Mouse (Mus musculus) layer of hippocampus, adult 18-20 months (tissue): ENCODE data around the gene Rap1gds1. TPM values are rescaled to one million over a fixed set of nuclear protein-coding genes. Genes with fewer than 3 reads are reported as not detected.
A peak's percentile ranks its signal among the peaks of the same experiment; 100 is the strongest.

Source experiments
- DNase-seq, 2 experiments: peaks; one replicate each; pipeline ENCODE4 v3.0.0; 2022; ENCODE audit warnings: low spot score in 2 of 2
- long read RNA-seq: library from polyadenylated mRNA; stranded (forward); transcript quantifications from one replicate; pipeline ENCODE4 v2.0.0, GENCODE M21; 2021
- total RNA-seq, 2 experiments: library from RNA; stranded (reverse); gene quantifications; 2 replicates each; pipeline ENCODE4 v1.2.3; 2021

Rap1gds1 gene
- 100 to 1,000 TPM; 212 TPM for total RNA-seq
- long read RNA-seq, transcript Rap1gds1-205 (15 exons, 3,598 nt) = minor isoform, 9 of 252 reads
- long read RNA-seq, transcript Rap1gds1-201 (14 exons, 3,383 nt) = major isoform, 137 of 252 reads
- long read RNA-seq, transcript Rap1gds1-202 (15 exons, 3,669 nt) = minor isoform, 45 of 252 reads
- long read RNA-seq, partial matches to known transcripts = 26 of 252 reads
- long read RNA-seq, other reads (novel, unspliced or antisense) = 35 of 252 reads

DNA sequence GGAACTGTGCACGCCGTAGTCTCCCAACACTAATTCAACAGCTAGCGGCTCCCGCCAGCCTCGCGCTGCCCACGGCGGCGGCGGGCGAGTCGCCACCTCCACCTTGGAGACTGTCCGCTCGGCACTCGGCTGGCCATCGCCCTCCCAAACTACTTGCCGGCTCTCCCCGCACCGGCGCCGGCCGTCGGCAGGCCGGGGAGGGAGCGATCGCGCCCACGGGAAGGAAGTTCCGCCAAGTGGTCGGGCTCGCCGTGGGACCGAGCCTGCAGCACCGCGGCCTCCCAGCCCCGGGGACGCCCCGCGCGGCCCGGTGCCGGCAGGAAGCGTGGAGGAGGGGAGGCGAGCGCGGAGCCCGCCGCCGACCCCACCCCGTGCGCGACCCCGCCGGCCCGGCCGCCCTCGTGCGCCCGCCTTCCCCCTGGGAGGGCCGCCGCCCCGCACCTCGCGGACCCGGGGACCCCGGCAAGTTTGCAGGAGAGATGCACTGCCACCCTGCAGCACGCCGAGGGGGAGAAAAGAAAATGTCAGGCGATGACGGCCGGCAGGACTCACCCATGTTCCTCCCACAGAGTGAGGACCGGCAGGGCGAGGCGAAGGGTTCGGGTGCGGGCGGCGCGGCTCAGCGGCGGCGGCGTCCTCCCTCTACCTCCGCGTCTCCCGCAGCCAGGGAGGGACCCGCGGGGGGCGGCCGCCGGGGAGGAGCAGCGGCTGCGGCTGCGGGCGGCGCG is at the start of gene Rap1gds1:
Rap1gds1 (minus strand) TSS at position 718 of the 728 bp plus-strand sequence.
- peak; percentile 56 to 63 for DNase-seq

DNA sequence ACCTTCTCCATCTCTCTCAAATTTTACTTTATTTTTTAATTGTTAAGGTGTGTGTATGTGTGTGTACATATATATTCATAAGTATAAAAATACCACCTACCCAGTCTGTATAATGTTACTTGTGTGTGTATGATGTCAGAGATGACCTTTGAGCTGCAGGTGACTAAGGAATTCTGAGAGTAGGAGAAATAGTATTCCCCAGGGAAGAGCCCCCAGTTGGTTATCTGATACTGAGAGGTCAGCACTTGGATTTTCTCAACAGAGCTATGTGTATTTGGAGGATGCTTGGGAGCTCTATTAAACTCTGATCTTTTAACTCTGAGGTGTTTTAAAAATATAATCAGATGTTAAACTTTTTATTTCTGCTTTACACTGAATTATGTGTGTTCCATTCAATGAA is 43.4 kb upstream of the Rap1gds1 start:
- DNase-seq = no peak

DNA sequence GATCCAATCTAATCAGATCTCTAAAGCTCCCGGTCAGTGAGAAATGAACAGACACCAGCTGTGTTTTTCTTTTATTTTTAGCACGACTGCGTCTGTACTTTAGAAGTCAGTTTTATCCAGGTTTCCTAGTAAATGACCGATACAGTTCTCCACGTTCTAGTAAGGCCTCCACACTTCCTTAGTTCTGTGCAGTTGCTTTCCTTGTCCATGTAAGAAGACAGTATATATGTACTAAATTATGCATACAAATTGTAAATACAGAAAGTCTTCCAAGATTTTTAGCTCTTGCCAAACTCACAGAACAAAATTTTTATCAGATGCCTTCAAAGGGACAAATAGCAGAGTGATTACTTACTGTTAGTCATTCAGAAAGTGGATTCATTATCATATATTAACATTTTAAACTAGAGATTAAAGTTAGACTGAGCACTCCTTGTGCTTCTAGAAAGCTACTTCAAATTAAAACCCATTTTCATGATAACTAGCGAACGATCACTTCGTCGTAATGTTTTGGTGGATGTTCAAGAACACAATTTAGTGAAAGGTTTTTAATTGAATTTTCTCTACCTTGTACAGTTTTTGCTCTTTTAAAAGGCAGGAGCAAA is 41.8 kb upstream of the Rap1gds1 start:
- no peak for DNase-seq

DNA sequence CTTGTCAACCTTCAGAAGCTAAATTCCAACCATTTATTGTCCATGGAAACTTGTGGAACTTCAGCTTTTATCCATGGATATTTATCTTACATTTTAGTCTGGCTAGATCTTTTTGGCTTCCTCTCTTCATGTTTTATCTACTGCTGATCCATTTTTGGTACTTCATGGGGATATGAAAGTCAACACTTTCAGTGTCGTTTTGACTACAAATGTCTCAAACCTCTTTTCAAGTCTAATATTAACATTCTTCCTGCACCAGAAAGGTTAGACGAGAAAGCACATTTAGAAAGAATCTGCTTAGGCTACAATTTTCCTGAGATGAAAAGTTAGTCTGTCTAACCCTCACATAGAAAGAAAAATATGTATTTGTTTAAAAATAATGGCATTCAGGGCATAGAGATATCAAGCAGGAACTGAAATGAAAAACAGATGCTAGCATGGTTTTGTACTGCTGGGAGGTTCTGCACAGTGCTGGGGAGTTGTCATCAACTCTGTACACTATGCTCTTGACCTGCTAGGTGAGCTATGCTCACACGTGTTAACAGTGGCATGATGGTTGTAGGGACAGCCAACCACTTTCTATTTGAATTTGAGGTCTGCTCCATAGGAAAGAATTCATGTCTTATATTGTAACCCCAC is 37.5 kb upstream of the Rap1gds1 start:
- no peak for DNase-seq

DNA sequence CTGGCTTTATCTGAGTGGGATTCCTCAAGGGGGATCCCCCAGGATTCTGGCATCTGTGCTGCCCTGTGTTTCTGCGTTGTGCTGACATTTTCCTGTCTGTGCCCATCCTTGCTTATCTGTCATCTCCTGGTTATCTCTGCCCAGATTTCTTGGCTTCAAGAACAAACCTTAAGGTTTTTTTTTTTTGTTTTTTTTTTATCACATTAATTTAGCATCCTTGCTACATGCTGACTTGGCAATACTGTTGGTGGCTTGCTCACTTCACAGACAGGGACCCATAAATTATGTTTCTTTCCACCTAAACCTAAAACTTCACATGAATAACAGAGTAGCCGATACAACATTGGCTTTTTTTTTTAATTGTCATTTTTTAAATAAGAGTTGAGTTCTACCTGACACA is 36.9 kb upstream of the Rap1gds1 start:
- DNase-seq = no peak

DNA sequence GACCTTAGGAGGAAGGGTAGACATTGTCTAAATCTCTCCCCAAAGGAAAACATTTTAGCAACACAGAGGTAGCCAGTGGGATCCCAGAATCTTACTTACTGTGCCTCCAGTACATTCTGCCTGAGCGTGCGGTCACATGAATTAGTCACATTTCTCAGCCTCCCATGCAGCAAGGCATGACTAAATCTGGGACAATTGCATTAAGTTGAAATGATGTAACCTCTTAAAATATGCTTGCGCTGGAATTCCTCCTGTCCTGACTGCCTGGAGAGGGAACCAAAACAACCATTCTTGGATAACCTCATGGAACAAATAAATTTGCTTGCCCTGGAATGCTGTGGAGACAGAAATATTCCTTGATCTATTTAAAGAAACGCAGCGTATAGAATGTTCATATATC is 33.2 kb upstream of the Rap1gds1 start:
- no peak for DNase-seq

DNA sequence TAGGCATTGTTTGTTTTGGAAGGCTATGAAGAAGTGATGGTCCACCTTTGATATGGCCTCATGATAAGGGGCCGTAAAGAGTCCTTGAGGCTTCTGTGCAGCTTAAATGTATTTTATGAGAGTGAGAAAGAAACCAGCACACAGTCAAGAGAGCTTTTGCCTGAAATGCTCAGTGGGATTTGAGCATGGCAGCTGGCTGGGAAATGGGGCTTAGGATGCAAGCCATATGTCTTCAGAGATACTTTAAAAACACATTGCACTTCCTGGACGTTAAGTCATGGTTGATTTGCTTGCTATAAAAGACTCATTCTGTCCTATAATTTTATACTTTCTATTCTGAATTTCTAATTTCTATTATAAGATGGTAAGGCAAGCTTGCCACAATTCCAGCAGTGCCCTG is 28.9 kb upstream of the Rap1gds1 start:
- peak in 1 of 2 experiments; percentile 47 for DNase-seq

DNA sequence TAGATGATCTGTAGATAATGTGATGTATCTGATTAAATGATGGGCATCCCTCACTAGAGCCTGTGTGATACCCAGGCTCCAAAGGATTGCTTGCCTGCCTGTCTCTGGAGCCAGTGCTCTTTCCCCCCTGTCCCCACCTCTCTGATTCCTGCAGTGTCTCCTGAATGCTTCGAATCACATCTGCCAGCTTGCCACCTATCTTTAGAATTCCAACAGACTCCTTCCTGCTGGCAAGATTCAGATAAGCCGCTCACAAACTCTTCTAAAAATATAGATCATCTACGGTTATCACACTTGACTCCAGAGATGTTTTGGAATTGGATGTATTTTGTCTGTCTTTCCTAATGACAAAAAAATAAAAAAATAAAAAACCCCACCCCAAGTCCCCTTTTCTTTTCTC is 28.3 kb upstream of the Rap1gds1 start:
- no peak for DNase-seq

DNA sequence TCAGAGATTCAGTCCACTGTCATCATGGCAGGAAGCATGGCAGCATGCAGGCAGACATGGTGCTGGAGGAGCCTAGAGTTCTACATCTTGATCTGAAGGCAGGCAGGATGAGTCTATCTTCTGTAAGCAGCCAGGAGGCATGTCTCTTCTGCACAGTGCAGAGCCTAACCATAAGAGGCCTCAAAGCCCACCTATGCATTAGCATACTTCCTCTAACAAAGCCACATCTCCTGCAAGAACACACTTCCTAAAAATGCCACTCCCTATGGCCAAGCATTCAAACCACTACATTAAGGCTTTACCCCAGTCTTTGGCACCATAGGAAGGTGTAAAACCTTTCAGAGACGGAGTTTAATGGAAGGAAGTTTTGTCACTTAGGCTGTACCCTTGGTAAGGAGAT is 26.9 kb upstream of the Rap1gds1 start:
- no peak for DNase-seq

DNA sequence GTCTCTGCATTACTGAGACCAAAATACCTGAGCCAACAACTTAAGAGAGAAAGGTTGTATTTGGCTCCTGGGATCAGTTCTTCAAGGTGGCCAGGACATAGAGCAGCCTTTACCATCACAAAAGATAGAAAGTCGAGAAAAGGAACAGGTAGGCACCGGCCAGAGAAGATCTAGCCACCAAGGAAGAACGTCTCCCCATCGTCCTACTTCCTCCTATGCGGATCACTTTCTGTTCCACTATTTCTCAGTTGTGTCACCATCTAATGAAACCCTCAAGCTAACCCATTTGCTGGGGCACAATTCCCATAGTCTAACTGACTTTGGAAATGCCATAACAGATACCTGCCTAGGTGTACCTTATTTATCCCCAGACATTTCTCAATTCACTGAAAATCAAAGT is 24.3 kb upstream of the Rap1gds1 start:
- DNase-seq = no peak

DNA sequence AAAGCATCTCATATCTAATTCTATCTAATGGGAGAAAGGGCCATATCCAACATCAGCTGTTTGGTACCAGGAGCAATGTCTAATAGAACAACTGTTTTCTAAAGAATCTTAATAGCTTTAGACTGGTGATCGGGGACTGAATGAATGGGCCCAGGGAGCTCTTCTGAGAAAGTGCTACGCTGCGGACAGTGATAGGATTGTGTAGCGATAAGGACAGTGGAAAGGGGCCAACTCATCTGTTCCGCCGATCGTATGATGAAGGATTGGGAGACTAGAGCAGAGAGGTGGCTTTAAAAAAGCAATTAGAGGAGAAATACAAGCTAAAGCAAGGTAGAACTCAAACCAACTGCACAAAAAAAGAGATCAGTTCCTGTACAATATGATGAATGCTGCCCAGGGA is 20.9 kb upstream of the Rap1gds1 start:
- DNase-seq = no peak

DNA sequence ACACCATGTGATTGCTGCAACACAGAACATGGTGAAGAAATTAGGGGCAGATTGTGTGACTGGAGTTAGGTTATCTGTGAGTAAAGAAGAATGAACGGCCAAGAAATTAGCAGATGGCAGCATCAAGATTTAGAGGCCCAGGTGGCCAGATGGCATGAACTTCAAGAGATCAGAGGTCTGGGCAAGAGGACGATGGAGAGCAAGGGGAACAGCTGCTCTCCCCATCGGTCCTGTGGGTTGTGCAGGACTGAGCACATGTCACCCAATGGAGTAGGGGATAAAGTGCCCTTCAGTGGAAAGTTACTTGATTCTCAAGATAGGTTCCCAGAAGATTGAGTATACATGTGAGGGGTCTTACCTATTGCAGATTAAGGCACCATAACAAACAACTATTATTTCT is 13.5 kb upstream of the Rap1gds1 start:
- DNase-seq = no peak

DNA sequence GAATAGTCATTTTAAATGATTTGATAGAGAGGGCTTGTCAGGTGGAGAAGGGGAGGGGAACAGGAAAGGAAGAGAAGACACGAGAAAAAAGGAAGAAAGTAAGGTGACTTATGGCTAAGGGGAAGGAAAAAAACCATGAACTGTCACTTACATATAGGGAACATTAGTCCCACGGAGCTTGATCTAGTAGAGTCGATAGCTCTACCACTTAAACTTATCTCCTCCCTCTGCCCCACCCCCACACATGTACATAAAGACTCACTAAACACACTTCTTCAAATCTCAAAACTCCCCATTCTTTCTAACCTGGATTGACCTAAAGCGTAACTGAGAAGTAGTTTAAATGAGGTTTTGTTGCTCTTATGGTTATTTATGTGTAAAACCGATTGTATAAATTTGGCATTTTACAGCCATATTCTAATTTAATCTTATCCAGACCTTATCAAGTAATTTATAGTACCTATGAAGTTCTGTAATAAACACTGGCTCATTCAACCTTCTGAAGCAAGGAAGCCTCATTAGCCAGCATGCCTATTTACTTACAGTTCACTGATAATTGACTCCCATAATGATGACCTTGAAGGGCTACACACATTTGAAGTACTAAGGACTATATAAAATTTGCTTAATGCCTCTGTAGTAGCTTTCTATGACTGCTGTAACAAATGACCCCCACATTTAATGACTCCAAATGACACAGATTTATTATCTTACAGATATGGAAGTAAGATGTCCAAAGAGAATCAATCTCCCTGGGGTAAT is 9.0 kb upstream of the Rap1gds1 start:
- DNase-seq = no peak

DNA sequence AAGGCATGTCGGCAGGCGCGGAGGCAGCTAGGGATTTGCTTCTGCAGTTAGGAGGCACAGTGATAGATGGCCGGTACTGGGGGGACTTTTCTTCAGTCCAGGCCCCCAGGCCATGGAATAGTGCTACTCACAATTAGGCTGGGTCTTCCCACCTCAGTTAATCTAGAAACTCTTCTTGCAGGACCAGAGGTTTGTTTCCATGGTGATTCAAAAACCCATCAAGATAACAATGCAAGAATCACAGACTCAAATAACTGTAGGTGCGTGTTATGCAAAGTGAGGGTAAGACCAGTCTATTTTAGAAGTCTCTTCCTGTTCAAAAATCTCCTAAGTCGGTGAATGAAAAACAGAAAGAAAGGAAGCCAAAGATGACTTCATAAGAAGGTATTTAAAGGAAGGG is 4.8 kb upstream of the Rap1gds1 start:
- DNase-seq = no peak

DNA sequence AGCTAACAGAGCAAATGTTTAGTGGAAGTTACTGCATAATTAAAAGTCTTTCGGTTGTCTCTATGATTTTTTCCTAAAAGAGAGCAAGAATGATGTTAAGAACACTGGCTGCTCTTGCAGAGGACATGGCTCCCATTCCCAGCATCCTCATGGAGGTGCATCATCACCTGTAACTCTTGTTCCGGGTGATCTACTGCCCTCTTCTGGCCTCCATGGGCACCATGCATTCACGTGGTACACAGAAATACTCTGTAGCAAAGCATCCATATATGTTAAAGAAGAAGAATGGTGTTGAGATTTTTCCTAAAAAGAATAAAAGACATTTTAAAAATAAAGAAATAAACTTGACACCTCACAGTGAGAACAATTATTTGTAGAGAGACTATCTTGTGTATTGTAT is 3.0 kb upstream of the Rap1gds1 start:
- no peak for DNase-seq

DNA sequence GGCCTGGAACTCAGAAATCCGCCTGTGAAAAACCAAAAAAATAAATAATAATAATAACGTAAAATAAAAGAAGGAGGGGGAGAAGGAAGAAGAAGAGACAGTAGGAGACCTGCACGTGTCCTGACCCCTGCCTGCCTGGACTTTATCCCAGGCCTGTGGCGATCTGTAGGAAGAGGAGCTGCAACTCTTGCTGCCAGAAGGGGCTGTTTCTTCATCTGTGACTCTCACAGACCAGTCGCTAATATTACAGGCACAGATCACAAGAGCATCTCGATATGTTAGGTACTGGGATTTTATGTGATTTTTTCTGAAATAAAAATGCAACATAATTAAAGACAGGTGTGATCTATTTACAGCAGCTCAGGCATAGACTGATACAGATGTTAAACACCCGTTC is 1.1 kb upstream of the Rap1gds1 start:
- no peak for DNase-seq

DNA sequence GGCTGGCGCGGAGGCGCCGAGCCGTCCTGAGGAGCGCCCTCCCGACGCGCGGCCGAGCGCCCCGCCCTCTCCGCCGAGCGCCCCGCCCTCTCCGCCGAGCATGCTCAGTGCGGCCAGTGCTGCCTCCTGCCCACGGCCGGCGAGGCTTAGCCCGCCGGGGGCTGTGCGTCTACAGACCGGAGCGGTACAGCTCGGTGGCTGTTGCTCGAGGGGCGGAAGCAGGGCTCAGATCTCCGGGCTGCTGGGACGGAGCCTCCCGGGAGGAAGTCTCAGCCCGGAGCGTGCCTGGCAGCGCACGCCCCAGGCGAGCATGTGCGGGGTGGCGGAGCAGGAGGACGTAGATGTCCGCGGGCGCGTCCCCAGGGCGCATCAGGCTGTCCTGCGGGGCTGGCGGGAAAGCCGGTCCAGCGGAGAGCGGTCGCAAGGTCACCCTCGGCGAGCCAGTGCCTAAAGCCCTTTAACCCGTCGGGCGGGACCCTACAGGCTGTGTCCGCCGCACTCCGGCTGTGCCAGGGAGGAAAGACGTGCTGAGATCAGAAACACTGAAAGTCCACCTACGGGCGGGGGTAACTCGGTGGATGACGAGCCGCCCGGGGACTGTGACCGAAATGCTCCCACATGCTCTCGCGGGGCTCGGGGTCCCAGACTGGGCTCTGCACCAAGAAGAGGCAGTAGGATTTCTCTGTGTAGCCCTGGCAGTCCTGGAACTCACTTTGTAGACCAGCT is 495 bp upstream of the Rap1gds1 start:
- peak; percentile 88 to 91 for DNase-seq

DNA sequence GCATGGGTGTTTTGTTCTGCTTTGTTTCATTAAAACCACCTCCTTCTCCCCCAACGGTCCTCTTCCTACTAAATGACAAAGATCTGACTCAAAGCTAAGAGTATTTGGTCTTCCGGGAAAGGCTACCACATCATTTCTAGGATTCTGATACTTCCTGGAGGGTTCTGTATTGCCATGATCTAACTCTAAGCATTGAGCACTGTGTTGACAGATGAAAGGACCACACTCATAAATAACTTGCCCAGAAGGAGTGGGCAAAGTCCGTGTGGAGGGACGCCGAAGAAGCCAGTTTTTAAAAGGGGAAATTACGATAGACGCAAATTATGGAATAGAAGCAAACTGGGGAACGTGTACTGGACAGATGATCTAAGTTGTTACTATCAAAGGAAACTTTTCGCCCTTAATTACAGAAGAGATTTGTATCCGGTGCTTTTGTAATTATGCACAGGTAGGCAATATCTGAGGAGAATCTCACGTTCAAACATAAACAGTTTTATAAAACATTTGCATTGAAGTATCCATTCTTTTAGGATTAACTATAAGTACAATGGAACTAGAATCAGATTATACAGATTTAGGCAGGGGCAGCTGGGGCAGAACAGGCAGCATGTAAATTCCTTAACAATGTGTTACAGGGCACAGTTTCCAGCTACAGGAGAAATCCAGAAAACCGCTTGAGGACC is 1.1 kb downstream of the Rap1gds1 start:
- DNase-seq = peak in 1 of 2 experiments; percentile 45

DNA sequence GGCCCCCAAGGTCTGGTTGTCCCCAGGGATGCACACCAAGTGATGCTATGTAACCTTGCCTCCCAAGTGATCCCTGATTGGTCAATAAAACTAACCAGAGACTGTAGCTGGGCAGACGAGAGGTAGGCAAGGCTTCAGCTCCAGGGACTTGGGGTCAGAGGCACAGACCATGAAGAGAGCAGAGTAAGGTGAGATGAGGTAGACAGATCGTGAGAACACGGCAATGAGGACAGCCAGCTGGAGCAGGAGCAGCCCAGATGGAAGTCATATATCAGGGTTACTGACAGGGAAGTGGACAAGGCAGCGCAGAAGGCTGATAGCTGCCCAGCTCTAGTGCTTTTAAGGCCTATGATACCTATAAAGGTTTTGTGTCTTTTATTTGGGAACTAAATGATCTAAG is 5.5 kb downstream of the Rap1gds1 start:
- no peak for DNase-seq

DNA sequence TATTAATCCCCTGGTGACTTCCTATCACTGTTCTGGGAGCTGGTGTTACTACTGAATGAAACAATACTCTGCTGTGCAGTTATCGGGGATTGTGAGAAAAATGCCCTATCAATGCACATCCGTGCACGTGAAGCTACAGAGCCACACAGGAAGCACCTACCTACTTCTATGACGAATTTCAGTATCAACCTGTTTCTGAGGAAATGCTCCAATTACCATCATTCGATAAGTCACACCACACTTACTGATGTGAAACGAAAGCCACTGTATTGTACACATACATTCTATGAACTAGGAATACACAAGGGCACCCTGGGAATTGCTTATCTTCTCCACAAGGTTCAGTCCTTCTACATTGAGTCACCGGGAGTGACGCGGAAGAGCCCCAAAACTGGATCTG is 10.9 kb downstream of the Rap1gds1 start:
- no peak for DNase-seq
